Mouse (Mus musculus) mouse trophoblast stem cell (cell line): ENCODE results near the gene Igfbp5.

Source experiments
- in situ Hi-C, 2 experiments: fragments of 300-500 bp; cut with MseI, MboI; formaldehyde crosslinking; loops; 2 replicates in 1 of 2; 3 replicates in 1 of 2; pipeline ENCODE4 v1.15.1; 2025

The Igfbp5 gene

GRCm38 (mm10) chr1:72869681-72870614, 4.7 kb downstream of the Igfbp5 start:
- in situ Hi-C loops = loop anchor here (5.0 to 10.0 kb wide), 2 partner anchors 402 to 955 kb away; no protein-coding TSS in a partner anchor

GRCm38 (mm10) chr1:72869275-72869674, 5.4 kb downstream of the Igfbp5 start:
- in situ Hi-C loops = no loop called here

- in situ Hi-C loops = no loop called here
These were observed 6.1 kb downstream of the Igfbp5 start for GRCm38 (mm10) chr1:72868429-72869215.

- in situ Hi-C loops = no loop called here
These were observed 7.3 kb downstream of the Igfbp5 start for GRCm38 (mm10) chr1:72867346-72867745.

- in situ Hi-C loops = no loop called here
These were observed 8.3 kb downstream of the Igfbp5 start for GRCm38 (mm10) chr1:72866417-72866816.

- in situ Hi-C loops = no loop called here
These were observed 8.8 kb downstream of the Igfbp5 start for GRCm38 (mm10) chr1:72865900-72866299.

GRCm38 (mm10) chr1:72864272-72864671, 10.4 kb downstream of the Igfbp5 start:
- in situ Hi-C loops = no loop called here

- in situ Hi-C loops = no loop called here
These were observed 11.0 kb downstream of the Igfbp5 start for GRCm38 (mm10) chr1:72863692-72864091.

- in situ Hi-C loops = no loop called here
These were observed 12.4 kb downstream of the Igfbp5 start for GRCm38 (mm10) chr1:72862248-72862647.

GRCm38 (mm10) chr1:72861702-72862101, 13.0 kb downstream of the Igfbp5 start:
- in situ Hi-C loops = no loop called here

- in situ Hi-C loops = no loop called here
These were observed 14.2 kb downstream of the Igfbp5 start for GRCm38 (mm10) chr1:72860502-72860901.

GRCm38 (mm10) chr1:72859963-72860362, 14.7 kb downstream of the Igfbp5 start:
- in situ Hi-C loops = loop anchor here (5.0 kb wide), 1 partner anchor 143 kb away; no protein-coding TSS in a partner anchor

- in situ Hi-C loops = loop anchor here (5.0 kb wide), 1 partner anchor 142 kb away; no protein-coding TSS in a partner anchor
These were observed 15.8 kb downstream of the Igfbp5 start for GRCm38 (mm10) chr1:72858874-72859273.

GRCm38 (mm10) chr1:72858286-72858685, 16.4 kb downstream of the Igfbp5 start:
- in situ Hi-C loops = loop anchor here (5.0 kb wide), 1 partner anchor 141 kb away; no protein-coding TSS in a partner anchor

GRCm38 (mm10) chr1:72857631-72858030, 17.1 kb downstream of the Igfbp5 start:
- in situ Hi-C loops = loop anchor here (5.0 kb wide), 1 partner anchor 140 kb away; no protein-coding TSS in a partner anchor

GRCm38 (mm10) chr1:72857142-72857541, 17.5 kb downstream of the Igfbp5 start:
- in situ Hi-C loops = loop anchor here (5.0 kb wide), 1 partner anchor 140 kb away; no protein-coding TSS in a partner anchor

- in situ Hi-C loops = loop anchor here (5.0 kb wide), 1 partner anchor 139 kb away; no protein-coding TSS in a partner anchor
These were observed 18.3 kb downstream of the Igfbp5 start for GRCm38 (mm10) chr1:72856209-72856909.

- in situ Hi-C loops = loop anchor here (5.0 kb wide), 1 partner anchor 138 kb away; no protein-coding TSS in a partner anchor
These were observed 19.0 kb downstream of the Igfbp5 start for GRCm38 (mm10) chr1:72855729-72856128.

GRCm38 (mm10) chr1:72854337-72855237, 20.1 kb downstream of the Igfbp5 start:
- in situ Hi-C loops = loop anchor here (5.0 kb wide), 1 partner anchor 137 kb away; no protein-coding TSS in a partner anchor

- in situ Hi-C loops = no loop called here
These were observed 20.9 kb downstream of the Igfbp5 start for GRCm38 (mm10) chr1:72853759-72854158.
